Mouse (Mus musculus) myocyte (in vitro differentiated cells): ENCODE measurements at regions not wholly inside any gene's neighbourhood (a gene's known extent, or its start where the extent isn't known, plus 50 kb on each side); places are given as distances from the start of the nearest gene placed in this dataset.

Experiments
- CEBPB ChIP-seq: IDR thresholded peaks from 2 replicates; pipeline ENCODE4 v1.6.1; 2011; ENCODE audit warnings: mild to moderate bottlenecking, moderate library complexity; ENCODE audit not compliant: poor library complexity, insufficient read depth, severe bottlenecking
- E2F4 ChIP-seq: IDR thresholded peaks from one replicate; pipeline ENCODE4 v1.6.1; 2011; ENCODE audit warnings: mild to moderate bottlenecking, control low read depth, moderate library complexity; ENCODE audit not compliant: insufficient read depth
- MAX ChIP-seq: IDR thresholded peaks from one replicate; pipeline ENCODE4 v1.6.1; 2011; ENCODE audit warnings: low read depth, mild to moderate bottlenecking, control low read depth
- MYOG ChIP-seq, 3 experiments: IDR thresholded peaks; one replicate each; pipeline ENCODE4 v1.6.1; 2011; ENCODE audit warnings: control low read depth in 2 of 3, low read depth in 2 of 3, mild to moderate bottlenecking in 2 of 3; ENCODE audit not compliant: insufficient read length in 2 of 3, control insufficient read depth in 1 of 3, insufficient read depth in 1 of 3
- POLR2A ChIP-seq: IDR thresholded peaks from one replicate; pipeline ENCODE4 v1.6.1; 2011; ENCODE audit warnings: low read depth, mild to moderate bottlenecking, control low read depth, moderate library complexity; ENCODE audit not compliant: insufficient read length
- POLR2AphosphoS2 ChIP-seq: IDR thresholded peaks from one replicate; pipeline ENCODE4 v1.6.1; 2011; ENCODE audit warnings: low read depth, control low read depth; ENCODE audit not compliant: insufficient read length
- SRF ChIP-seq: IDR thresholded peaks from one replicate; pipeline ENCODE4 v1.6.1; 2011; ENCODE audit warnings: low read depth; ENCODE audit not compliant: control insufficient read depth, insufficient read length
- TCF3 ChIP-seq: IDR thresholded peaks from one replicate; pipeline ENCODE4 v1.6.1; 2011; ENCODE audit warnings: low read depth, control low read depth; ENCODE audit not compliant: insufficient read length
- USF1 ChIP-seq: IDR thresholded peaks from one replicate; pipeline ENCODE4 v1.6.1; 2011; ENCODE audit warnings: low read depth, mild to moderate bottlenecking, control low read depth, moderate library complexity

- TF ChIP-seq E2F4 (no peak), POLR2AphosphoS2 (no peak), POLR2A (no peak), MYOG (IDR thresholded peaks at IDR 0.05; ENCODE audit: control insufficient read depth in 1 of 3, insufficient read depth in 1 of 3, insufficient read length in 2 of 3, low read depth in 2 of 3) (no peak), USF1 (no peak), TCF3 (no peak), MAX (no peak), SRF (no peak), CEBPB (no peak)
Measured at GRCm38 (mm10) chr14:107845289-107846215, 1068.4 kb downstream of the Slitrk1 start.
